Mouse (Mus musculus) liver, embryonic 16.5 days (tissue): ENCODE measurements at regions not wholly inside any gene's neighbourhood (a gene's known extent, or its start where the extent isn't known, plus 50 kb on each side); places are given as distances from the start of the nearest gene placed in this dataset.

Experiments used
- ATAC-seq: fragments of 200-750 bp; cut with Nextera tagmentation; 2 replicates; pipeline ENCODE4 v1.8.0; 2017; ENCODE audit warnings: low read depth, mild to moderate bottlenecking, moderate number of reproducible peaks, moderate library complexity
- H3K27ac ChIP-seq: fragments of 300-500 bp; sonication (generic); 2 replicates; pipeline ENCODE4 v1.5.1; 2014; ENCODE audit warnings: mild to moderate bottlenecking, low read length
- H3K27me3 ChIP-seq: fragments of 300-500 bp; sonication (generic); 2 replicates; pipeline ENCODE4 v1.6.1; 2014; ENCODE audit warnings: low read depth, low read length, mixed read lengths; ENCODE audit not compliant: control insufficient read depth, insufficient read depth
- H3K36me3 ChIP-seq: fragments of 300-500 bp; sonication (generic); 2 replicates; pipeline ENCODE4 v1.6.1; 2014; ENCODE audit warnings: mild to moderate bottlenecking; ENCODE audit not compliant: control insufficient read depth, insufficient read depth
- H3K4me1 ChIP-seq: fragments of 300-500 bp; sonication (generic); 2 replicates; pipeline ENCODE4 v1.6.1; 2014; ENCODE audit warnings: low read depth, low read length, mixed read lengths; ENCODE audit not compliant: control insufficient read depth
- H3K4me2 ChIP-seq: fragments of 300-500 bp; sonication (generic); 2 replicates; pipeline ENCODE4 v1.6.1; 2014; ENCODE audit warnings: low read depth, low read length, mixed read lengths
- H3K4me3 ChIP-seq: fragments of 300-500 bp; sonication (generic); 2 replicates; pipeline ENCODE4 v1.5.1; 2014; ENCODE audit warnings: low read depth, mild to moderate bottlenecking, low read length
- H3K9ac ChIP-seq: fragments of 300-500 bp; sonication (generic); 2 replicates; pipeline ENCODE4 v1.6.1; 2014; ENCODE audit warnings: low read depth, low read length
- H3K9me3 ChIP-seq: fragments of 300-500 bp; sonication (generic); replicated peaks from 2 replicates; pipeline ENCODE4 v1.6.1; 2016; ENCODE audit warnings: low read length; ENCODE audit not compliant: control insufficient read depth
- WGBS: fragments of 180-500 bp; shearing (Covaris S2); extraction: QIAGEN DNeasy Blood & Tissue Kit; methylation state at CpG from one replicate; pipeline ENCODE4 v1.1.7; 2014; ENCODE audit not compliant: insufficient replicate concordance; 5-methylcytosine and 5-hydroxymethylcytosine counted together

GRCm38 (mm10) chr1:119346634-119347155 is 75.4 kb downstream of the Inhbb start:
- Histone ChIP-seq H3K27ac (no peak overlapping the region), H3K36me3 (no peaks in the 10 kb centered on the region), H3K27me3 (no peaks in the 10 kb centered on the region), H3K9ac (no peak overlapping the region), H3K9me3 (no peaks in the 10 kb centered on the region), H3K4me2 (no peak overlapping the region), H3K4me1 (no peaks in the 10 kb centered on the region), H3K4me3 (no peak overlapping the region)
- ATAC-seq = no peak
- whole genome bisulfite sequencing = 47% methylated on average over 5 of the region's 5 CpGs

- WGBS = 46% methylated on average over 7 of the region's 7 CpGs
- ATAC-seq = no peak
- Histone ChIP-seq H3K27ac (no peak overlapping the region), H3K27me3 (no peaks in the 10 kb centered on the region), H3K4me2 (no peak overlapping the region), H3K36me3 (no peaks in the 10 kb centered on the region), H3K4me3 (no peak overlapping the region), H3K9ac (no peak overlapping the region), H3K9me3 (no peaks in the 10 kb centered on the region), H3K4me1 (no peaks in the 10 kb centered on the region)
These were observed 76.8 kb downstream of the Inhbb start for GRCm38 (mm10) chr1:119345115-119345791.

GRCm38 (mm10) chr1:119344046-119344445 is 78.0 kb downstream of the Inhbb start:
- ATAC-seq = no peak
- no peak overlapping the region for H3K27ac ChIP-seq
- no peaks in the 10 kb centered on the region for H3K4me1 ChIP-seq
- H3K4me3 ChIP-seq = no peak overlapping the region
- no peak overlapping the region for H3K4me2 ChIP-seq
- 62% methylated on average over 4 of the region's 4 CpGs for WGBS
- H3K9ac ChIP-seq = no peak overlapping the region
- H3K36me3 ChIP-seq = no peaks in the 10 kb centered on the region
- H3K9me3 ChIP-seq = no peaks in the 10 kb centered on the region
- H3K27me3 ChIP-seq = no peaks in the 10 kb centered on the region

- Histone ChIP-seq H3K9me3 (no peaks in the 10 kb centered on the region), H3K36me3 (no peaks in the 10 kb centered on the region), H3K9ac (no peak overlapping the region), H3K27me3 (no peaks in the 10 kb centered on the region), H3K4me2 (no peak overlapping the region), H3K4me3 (no peak overlapping the region), H3K27ac (no peak overlapping the region), H3K4me1 (no peaks in the 10 kb centered on the region)
- WGBS = 34% methylated on average over 13 of the region's 13 CpGs
- ATAC-seq = no peak
These were observed 86.9 kb downstream of the Inhbb start for GRCm38 (mm10) chr1:119335171-119335570.

GRCm38 (mm10) chr1:119330751-119331326 is 91.2 kb downstream of the Inhbb start:
- 51% methylated on average over 4 of the region's 4 CpGs for WGBS
- Histone ChIP-seq H3K4me3 (no peak overlapping the region), H3K27ac (no peak overlapping the region), H3K4me2 (no peak overlapping the region), H3K9ac (no peak overlapping the region), H3K36me3 (no peaks in the 10 kb centered on the region), H3K4me1 (no peaks in the 10 kb centered on the region), H3K9me3 (no peaks in the 10 kb centered on the region), H3K27me3 (no peaks in the 10 kb centered on the region)
- no peak for ATAC-seq

- Histone ChIP-seq H3K4me3 (no peak overlapping the region), H3K36me3 (no peaks in the 10 kb centered on the region), H3K9me3 (no peaks in the 10 kb centered on the region), H3K4me1 (no peaks in the 10 kb centered on the region), H3K27ac (no peak overlapping the region), H3K9ac (no peak overlapping the region), H3K27me3 (no peaks in the 10 kb centered on the region), H3K4me2 (no peak overlapping the region)
- ATAC-seq = no peak
- WGBS = 41% methylated on average over 7 of the region's 7 CpGs
These were observed 92.2 kb downstream of the Inhbb start for GRCm38 (mm10) chr1:119329693-119330434.

- Histone ChIP-seq H3K36me3 (no peaks in the 10 kb centered on the region), H3K4me3 (no peak overlapping the region), H3K9ac (no peak overlapping the region), H3K4me1 (no peaks in the 10 kb centered on the region), H3K27ac (no peak overlapping the region), H3K9me3 (no peaks in the 10 kb centered on the region), H3K4me2 (no peak overlapping the region), H3K27me3 (no peaks in the 10 kb centered on the region)
- 33% methylated on average over 15 of the region's 15 CpGs for WGBS
- ATAC-seq = peak; percentile 35; the same call in 1 of the 2 replicates
These were observed 92.9 kb downstream of the Inhbb start for GRCm38 (mm10) chr1:119328921-119329692.

- ATAC-seq = no peak
- Histone ChIP-seq H3K4me1 (no peaks in the 10 kb centered on the region), H3K27me3 (no peaks in the 10 kb centered on the region), H3K9ac (no peak overlapping the region), H3K4me3 (no peak overlapping the region), H3K4me2 (no peak overlapping the region), H3K27ac (no peak overlapping the region), H3K9me3 (no peaks in the 10 kb centered on the region), H3K36me3 (no peaks in the 10 kb centered on the region)
- WGBS = 63% methylated on average over 8 of the region's 8 CpGs
These were observed 97.5 kb downstream of the Inhbb start for GRCm38 (mm10) chr1:119324551-119324950.
